In the genomic region with DNA sequence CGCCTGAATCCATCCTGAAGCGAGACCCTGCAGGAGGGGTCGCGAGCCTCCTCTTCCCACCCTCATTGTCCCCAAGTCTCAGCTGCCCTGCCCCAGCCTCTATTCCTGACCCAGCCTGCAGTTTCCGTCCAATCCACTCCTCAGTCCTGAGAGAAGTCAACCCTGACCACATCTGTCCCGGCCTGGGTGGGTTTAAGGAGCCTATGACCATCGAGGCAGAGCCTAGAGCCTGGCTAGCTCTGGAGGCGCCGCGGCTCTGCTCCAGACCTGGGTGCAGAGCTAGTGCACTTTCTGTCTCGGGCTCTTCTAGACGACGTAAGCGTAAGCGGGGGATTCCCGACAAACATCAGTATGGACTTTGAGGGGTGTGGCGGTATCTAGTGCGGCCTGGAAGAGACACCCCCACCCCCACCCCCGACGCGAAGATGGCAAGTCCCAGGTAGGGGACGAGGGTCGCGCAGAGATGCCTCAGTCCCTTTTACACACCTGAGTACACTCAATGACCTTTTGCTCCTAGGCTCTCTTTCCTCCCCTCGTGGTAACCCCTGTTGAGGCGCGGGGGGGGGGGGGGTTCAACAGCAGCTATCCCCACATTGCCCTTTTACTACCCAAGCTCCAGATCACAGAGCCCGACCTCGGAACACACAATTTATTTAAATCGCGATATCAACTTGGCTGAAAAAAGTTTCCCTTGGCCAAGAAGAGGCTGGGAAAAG, we compare ENCODE assay signal across 8 mouse cellular contexts. TPM values are rescaled to one million over a fixed set of nuclear protein-coding genes. Genes with fewer than 3 reads are reported as not detected.
A peak's percentile ranks its signal among the peaks of the same experiment; 100 is the strongest.
DNase-seq lines count a peak whose midpoint lies in the region; ATAC-seq and TF ChIP-seq lines count a peak whose summit lies in the region.

No protein-coding gene starts in this region.

- peaks cover 75% of the 10 kb centered on the region for H3K27me3 ChIP-seq in heart, embryonic 14.5 days (ENCODE audit: control insufficient read depth, insufficient read depth, low read length)
- H3K27me3 ChIP-seq in MEL (ENCODE audit: control insufficient read depth in 1 of 2, insufficient read depth in 2 of 2, low read length in 2 of 2), result no peaks in the 10 kb centered on the region
- peaks cover 60% of the 10 kb centered on the region for H3K27me3 ChIP-seq in heart, embryonic 16.5 days (ENCODE audit: control insufficient read depth, insufficient read depth, low read length)
- H3K27me3 ChIP-seq in midbrain, embryonic 11.5 days (ENCODE audit: control insufficient read depth, insufficient read depth, low read length), result peaks cover 75% of the 10 kb centered on the region

- TF ChIP-seq EP300 in MEL (IDR thresholded peaks at IDR 0.05; ENCODE audit: low read depth in 1 of 2, low read length in 2 of 2), result no peak

- no peak for TF ChIP-seq CTCF in MEL (IDR thresholded peaks at IDR 0.05 in 2 of 3, conservative IDR thresholded peaks at IDR 0.05 in 1 of 3; ENCODE audit: control insufficient read depth in 1 of 3, insufficient read depth in 1 of 3, low read depth in 2 of 3, low read length in 3 of 3, poor library complexity in 1 of 3, severe bottlenecking in 1 of 3)

- TF ChIP-seq RAD21 in MEL (IDR thresholded peaks at IDR 0.05; ENCODE audit: low read depth, low read length), result no peak

- WGBS in heart, embryonic 14.5 days, result 1% methylated on average over 29 of the region's 31 CpGs
- WGBS in heart, embryonic 16.5 days, result 2% methylated on average over 30 of the region's 31 CpGs
- WGBS in midbrain, embryonic 11.5 days, result 1% methylated on average over 29 of the region's 31 CpGs

- no peak for TF ChIP-seq POLR2A in MEL (IDR thresholded peaks at IDR 0.05; ENCODE audit: control insufficient read depth in 1 of 2, insufficient read depth in 1 of 2, low read depth in 1 of 2, low read length in 2 of 2, poor library complexity in 1 of 2)

- peak overlapping the region; percentile 76 for H3K9ac ChIP-seq in heart, embryonic 14.5 days (ENCODE audit: low read length)
- peak overlapping the region; percentile 85 for H3K9ac ChIP-seq in MEL (ENCODE audit: control insufficient read depth, low read depth, low read length, poor library complexity, severe bottlenecking)
- H3K9ac ChIP-seq in heart, embryonic 16.5 days (ENCODE audit: low read length), result peak overlapping the region; percentile 75
- peak overlapping the region; percentile 76 for H3K9ac ChIP-seq in midbrain, embryonic 11.5 days (ENCODE audit: low read length)

- peaks cover 13% of the 10 kb centered on the region for H3K36me3 ChIP-seq in heart, embryonic 14.5 days (ENCODE audit: control insufficient read depth, insufficient read depth, low read length)
- peaks cover 0 to 9% of the 10 kb centered on the region in 2 experiments; a peak in 2 of 4 replicates for H3K36me3 ChIP-seq in MEL (ENCODE audit: control insufficient read depth in 1 of 2, insufficient read depth in 2 of 2, low read length in 2 of 2)
- H3K36me3 ChIP-seq in heart, embryonic 16.5 days (ENCODE audit: control insufficient read depth, insufficient read depth), result peaks cover 7% of the 10 kb centered on the region
- 0 out of 2 replicates have a peak, but pooled peaks cover 3% of the 10 kb centered on the region for H3K36me3 ChIP-seq in midbrain, embryonic 11.5 days (ENCODE audit: control insufficient read depth, insufficient read depth, low read length)

- no peak overlapping the region for H3K27ac ChIP-seq in heart, embryonic 14.5 days (replicated peaks in 1 of 2; ENCODE audit: control insufficient read depth in 1 of 2, insufficient read depth in 1 of 2, low read depth in 2 of 2, low read length in 2 of 2)
- H3K27ac ChIP-seq in MEL (ENCODE audit: control insufficient read depth, low read depth, low read length), result no peak overlapping the region
- H3K27ac ChIP-seq in heart, embryonic 16.5 days (ENCODE audit: low read length), result no peak overlapping the region
- H3K27ac ChIP-seq in midbrain, embryonic 11.5 days (ENCODE audit: low read depth, low read length), result no peak overlapping the region

- H3K4me3 ChIP-seq in heart, embryonic 14.5 days (ENCODE audit: control insufficient read depth in 1 of 2, insufficient read depth in 1 of 2, low read depth in 1 of 2, low read length in 2 of 2), result peak overlapping the region; percentile 68 to 74
- H3K4me3 ChIP-seq in MEL (ENCODE audit: control insufficient read depth in 1 of 2, insufficient read depth in 1 of 2, low read depth in 2 of 2, low read length in 2 of 2), result peak overlapping the region; percentile 84 to 90
- H3K4me3 ChIP-seq in heart, embryonic 16.5 days (ENCODE audit: low read length), result peak overlapping the region; percentile 82
- peak overlapping the region; percentile 59 for H3K4me3 ChIP-seq in midbrain, embryonic 11.5 days (ENCODE audit: low read depth, low read length)

- H3K4me2 ChIP-seq in heart, embryonic 14.5 days (ENCODE audit: low read length), result peak overlapping the region; percentile 100
- H3K4me2 ChIP-seq in heart, embryonic 16.5 days (ENCODE audit: low read depth, low read length), result peak overlapping the region; percentile 98
- peak overlapping the region; percentile 97 for H3K4me2 ChIP-seq in midbrain, embryonic 11.5 days

- H3K4me1 ChIP-seq in heart, embryonic 14.5 days (ENCODE audit: control insufficient read depth in 2 of 2, insufficient read depth in 2 of 2, low read length in 2 of 2), result peaks cover 29 to 50% of the 10 kb centered on the region in 2 experiments
- peaks cover 0 to 10% of the 10 kb centered on the region in 2 experiments; a peak in 3 of 4 replicates for H3K4me1 ChIP-seq in MEL (ENCODE audit: control insufficient read depth in 1 of 2, insufficient read depth in 2 of 2, low read length in 2 of 2)
- peaks cover 42% of the 10 kb centered on the region for H3K4me1 ChIP-seq in heart, embryonic 16.5 days (ENCODE audit: control insufficient read depth, insufficient read depth, low read length)
- peaks cover 61% of the 10 kb centered on the region for H3K4me1 ChIP-seq in midbrain, embryonic 11.5 days (ENCODE audit: control insufficient read depth, insufficient read depth, low read length)

- peaks cover 4% of the 10 kb centered on the region for H3K79me2 ChIP-seq in MEL (ENCODE audit: control insufficient read depth, insufficient read depth, low read length, poor library complexity)

- DNase-seq in heart, adult 8-10 months (ENCODE audit: low spot score), result no peak
- DNase-seq in MEL (ENCODE audit: low read depth, low spot score), result no peak
- DNase-seq in midbrain, embryonic 11.5 days (ENCODE audit: low spot score, missing footprints), result peak; percentile 97
- DNase-seq in adrenal gland, postnatal 4 days (ENCODE audit: low spot score in 2 of 2), result no peak
- no peak for DNase-seq in left cerebral cortex, adult 9 months (ENCODE audit: low spot score in 2 of 2)
- no peak for DNase-seq in kidney, postnatal 14 days

- ATAC-seq in heart, embryonic 14.5 days (ENCODE audit: insufficient number of reproducible peaks, insufficient read depth, low FRiP score, low read depth), result no peak
- ATAC-seq in heart, embryonic 16.5 days (replicated peaks; ENCODE audit: extremely low read depth, insufficient read depth, low FRiP score), result no peak
- ATAC-seq in midbrain, embryonic 11.5 days (ENCODE audit: low FRiP score), result no peak

- H3K9me3 ChIP-seq in heart, embryonic 14.5 days (ENCODE audit: control insufficient read depth, low read length), result no peaks in the 10 kb centered on the region
- no peaks in the 10 kb centered on the region for H3K9me3 ChIP-seq in MEL (replicated peaks; ENCODE audit: insufficient read depth, low read length)
- no peaks in the 10 kb centered on the region for H3K9me3 ChIP-seq in heart, embryonic 16.5 days (replicated peaks; ENCODE audit: control insufficient read depth, low read length)
- H3K9me3 ChIP-seq in midbrain, embryonic 11.5 days (ENCODE audit: control insufficient read depth, low read length), result no peaks in the 10 kb centered on the region

RNA-seq across cellular contexts. Expression of gene Cbx8, which starts 1.1 kb away (rescaled TPM):
- 9.3 and 9.6 TPM in 2 replicates for polyA plus RNA-seq in heart, embryonic 14.5 days (2014; fragmentation: Nextera tagmentation; extraction: Ambion mirVana)
- 1 to 10 TPM; 3.6 to 4.9 (median 4.6) TPM for total RNA-seq in heart, adult 8-10 months (2022)
- 5.3 and 5.7 TPM in 2 replicates for total RNA-seq in MEL (2012; rRNA removed)
- 10 to 100 TPM in 1 of 2 experiments, not detected in 1; 11.3 TPM for polyA plus RNA-seq in MEL (2012; ENCODE audit: insufficient read depth in 1 of 2, insufficient read length in 2 of 2, low read depth in 1 of 2, low replicate concordance in 2 of 2, missing spikeins in 1 of 2)
- polyA plus RNA-seq in heart, embryonic 16.5 days (2015; fragmentation: Nextera tagmentation; extraction: Ambion mirVana), result 7.0 and 7.5 TPM in 2 replicates
- polyA plus RNA-seq in midbrain, embryonic 11.5 days (2014; fragmentation: Nextera tagmentation; extraction: Ambion mirVana), result 11.3 and 11.9 TPM in 2 replicates
- total RNA-seq in adrenal gland, postnatal 4 days (2021), result 10 to 100 TPM; 10.8 to 15.5 TPM

RNA-seq across cellular contexts. Expression of gene Cbx2, which starts 19.1 kb away (rescaled TPM):
- polyA plus RNA-seq in heart, embryonic 14.5 days (2014; fragmentation: Nextera tagmentation; extraction: Ambion mirVana), result 9.8 and 11.9 TPM in 2 replicates
- total RNA-seq in heart, adult 8-10 months (2022), result 1 to 10 TPM; 2.0 to 3.9 (median 2.9) TPM
- total RNA-seq in MEL (2012; rRNA removed), result 11.8 and 13.1 TPM in 2 replicates
- polyA plus RNA-seq in MEL (2012; ENCODE audit: insufficient read depth in 1 of 2, insufficient read length in 2 of 2, low read depth in 1 of 2, low replicate concordance in 2 of 2, missing spikeins in 1 of 2), result 10 to 100 TPM in 1 of 2 experiments, not detected in 1; 13.3 TPM
- 15.0 and 15.3 TPM in 2 replicates for polyA plus RNA-seq in heart, embryonic 16.5 days (2015; fragmentation: Nextera tagmentation; extraction: Ambion mirVana)
- 66.7 and 70.5 TPM in 2 replicates for polyA plus RNA-seq in midbrain, embryonic 11.5 days (2014; fragmentation: Nextera tagmentation; extraction: Ambion mirVana)
- total RNA-seq in adrenal gland, postnatal 4 days (2021), result 10 to 100 TPM in 1 of 2 experiments, 1 to 10 TPM in 1; 9.5 to 10.1 TPM

RNA-seq across cellular contexts. Expression of gene Cbx4, which starts 44.1 kb away (rescaled TPM):
- 6.5 and 9.2 TPM in 2 replicates for polyA plus RNA-seq in heart, embryonic 14.5 days (2014; fragmentation: Nextera tagmentation; extraction: Ambion mirVana)
- 10 to 100 TPM in 1 of 4 experiments, 1 to 10 TPM in 3; 5.2 to 12.8 (median 8.4) TPM for total RNA-seq in heart, adult 8-10 months (2022)
- 8.0 and 8.1 TPM in 2 replicates for total RNA-seq in MEL (2012; rRNA removed)
- 10 to 100 TPM in 1 of 2 experiments, not detected in 1; 22.6 TPM for polyA plus RNA-seq in MEL (2012; ENCODE audit: insufficient read depth in 1 of 2, insufficient read length in 2 of 2, low read depth in 1 of 2, low replicate concordance in 2 of 2, missing spikeins in 1 of 2)
- polyA plus RNA-seq in heart, embryonic 16.5 days (2015; fragmentation: Nextera tagmentation; extraction: Ambion mirVana), result 11.5 and 12.6 TPM in 2 replicates
- 6.3 and 7.0 TPM in 2 replicates for polyA plus RNA-seq in midbrain, embryonic 11.5 days (2014; fragmentation: Nextera tagmentation; extraction: Ambion mirVana)
- 10 to 100 TPM; 69.7 to 76.8 TPM for total RNA-seq in adrenal gland, postnatal 4 days (2021)

RNA-seq across cellular contexts. Expression of gene Enpp7, which starts 53.9 kb away (rescaled TPM):
- polyA plus RNA-seq in heart, embryonic 14.5 days (2014; fragmentation: Nextera tagmentation; extraction: Ambion mirVana), result not detected in 2 replicates
- total RNA-seq in heart, adult 8-10 months (2022), result not detected
- total RNA-seq in MEL (2012; rRNA removed), result not detected in 2 replicates
- polyA plus RNA-seq in MEL (2012; ENCODE audit: insufficient read depth in 1 of 2, insufficient read length in 2 of 2, low read depth in 1 of 2, low replicate concordance in 2 of 2, missing spikeins in 1 of 2), result not detected
- polyA plus RNA-seq in heart, embryonic 16.5 days (2015; fragmentation: Nextera tagmentation; extraction: Ambion mirVana), result 0.12 TPM in 1 of 2 replicates, not detected in the other
- polyA plus RNA-seq in midbrain, embryonic 11.5 days (2014; fragmentation: Nextera tagmentation; extraction: Ambion mirVana), result not detected in 2 replicates
- total RNA-seq in adrenal gland, postnatal 4 days (2021), result not detected
